Mouse (Mus musculus) lung, postnatal 10 days (tissue): Measurements from ENCODE around the gene Tbc1d16.

Experiments
- DNase-seq: peaks from one replicate; pipeline ENCODE4 v3.0.0; 2021

Gene Tbc1d16

GRCm38 (mm10) chr11:119235596-119235995, 7.3 kb upstream of the Tbc1d16 start:
- peak; percentile 79 for DNase-seq

GRCm38 (mm10) chr11:119234770-119235169, 6.5 kb upstream of the Tbc1d16 start:
- no peak for DNase-seq

GRCm38 (mm10) chr11:119228846-119229626, 737 bp upstream of the Tbc1d16 start:
- peak; percentile 91 for DNase-seq

GRCm38 (mm10) chr11:119227591-119227990, 708 bp downstream of the Tbc1d16 start:
- DNase-seq, result no peak

- no peak for DNase-seq
Observed at GRCm38 (mm10) chr11:119225634-119226033, 2.7 kb downstream of the Tbc1d16 start.

- DNase-seq, result no peak
Observed at GRCm38 (mm10) chr11:119224926-119225325, 3.4 kb downstream of the Tbc1d16 start.

GRCm38 (mm10) chr11:119223124-119223890, 5.0 kb downstream of the Tbc1d16 start:
- DNase-seq, result peak; percentile 91

GRCm38 (mm10) chr11:119221812-119222510, 6.3 kb downstream of the Tbc1d16 start:
- DNase-seq, result no peak

- peak; percentile 57 for DNase-seq
Observed at GRCm38 (mm10) chr11:119219816-119220465, 8.4 kb downstream of the Tbc1d16 start.

- no peak for DNase-seq
Observed at GRCm38 (mm10) chr11:119217861-119218260, 10.4 kb downstream of the Tbc1d16 start.

GRCm38 (mm10) chr11:119215905-119216507, 12.3 kb downstream of the Tbc1d16 start:
- peak; percentile 68 for DNase-seq

- DNase-seq, result peak; percentile 82
Observed at GRCm38 (mm10) chr11:119215038-119215904, 13.0 kb downstream of the Tbc1d16 start.

GRCm38 (mm10) chr11:119213166-119213885, 15.0 kb downstream of the Tbc1d16 start:
- DNase-seq, result no peak

- no peak for DNase-seq
Observed at GRCm38 (mm10) chr11:119211604-119212309, 16.5 kb downstream of the Tbc1d16 start.

GRCm38 (mm10) chr11:119210321-119211100, 17.8 kb downstream of the Tbc1d16 start:
- peak; percentile 86 for DNase-seq

- DNase-seq, result peak; percentile 91
Observed at GRCm38 (mm10) chr11:119209371-119210025, 18.8 kb downstream of the Tbc1d16 start.

GRCm38 (mm10) chr11:119208870-119209370, 19.4 kb downstream of the Tbc1d16 start:
- no peak for DNase-seq

GRCm38 (mm10) chr11:119207986-119208385, 20.3 kb downstream of the Tbc1d16 start:
- no peak for DNase-seq
